Mouse (Mus musculus) heart, embryonic 12.5 days (tissue): ENCODE results near the gene Eid3. TPM values are rescaled to one million over a fixed set of nuclear protein-coding genes. Genes with fewer than 3 reads are reported as not detected.
A peak's percentile ranks its signal among the peaks of the same experiment; 100 is the strongest.

ENCODE experiments used
- ATAC-seq: fragments of 200-750 bp; cut with Nextera tagmentation; 2 replicates; pipeline ENCODE4 v1.8.0; 2017; ENCODE audit warnings: moderate TSS enrichment, moderate library complexity; ENCODE audit not compliant: insufficient number of reproducible peaks, low FRiP score
- H3K27ac ChIP-seq: fragments of 300-500 bp; sonication (generic); 2 replicates; pipeline ENCODE4 v1.5.1; 2016; ENCODE audit warnings: mild to moderate bottlenecking, moderate library complexity; ENCODE audit not compliant: poor library complexity, severe bottlenecking
- H3K27me3 ChIP-seq: fragments of 300-500 bp; sonication (generic); replicated peaks from 2 replicates; pipeline ENCODE4 v1.6.1; 2016; ENCODE audit warnings: mild to moderate bottlenecking, moderate library complexity
- H3K36me3 ChIP-seq: fragments of 300-500 bp; sonication (generic); 2 replicates; pipeline ENCODE4 v1.6.1; 2016; ENCODE audit warnings: mild to moderate bottlenecking, moderate library complexity
- H3K4me1 ChIP-seq: fragments of 300-500 bp; sonication (generic); replicated peaks from 2 replicates; pipeline ENCODE4 v1.6.1; 2016; ENCODE audit warnings: mild to moderate bottlenecking
- H3K4me2 ChIP-seq: fragments of 300-500 bp; sonication (generic); 2 replicates; pipeline ENCODE4 v1.6.1; 2016; ENCODE audit warnings: mild to moderate bottlenecking, moderate library complexity
- H3K4me3 ChIP-seq: fragments of 300-500 bp; sonication (generic); 2 replicates; pipeline ENCODE4 v1.5.1; 2016; ENCODE audit warnings: mild to moderate bottlenecking
- H3K9ac ChIP-seq: fragments of 300-500 bp; sonication (generic); 2 replicates; pipeline ENCODE4 v1.6.1; 2016; ENCODE audit warnings: mild to moderate bottlenecking, moderate library complexity
- H3K9me3 ChIP-seq: fragments of 300-500 bp; sonication (generic); replicated peaks from 2 replicates; pipeline ENCODE4 v1.6.1; 2016; ENCODE audit warnings: mild to moderate bottlenecking, moderate library complexity
- WGBS: fragments of 180-500 bp; shearing (Covaris S2); methylation state at CpG from one replicate; pipeline ENCODE4 v1.1.7; 2016; 5-methylcytosine and 5-hydroxymethylcytosine counted together
- polyA plus RNA-seq: library from polyadenylated mRNA; unstranded; fragments of >200 nt; fragmentation: Nextera tagmentation; extraction: Ambion mirVana; gene quantifications from 2 replicates; pipeline ENCODE4 v1.2.1, GENCODE M21; 2016

Eid3 gene
- polyA plus RNA-seq, 1 experiment from 2014 or later = 0.31 TPM

DNA sequence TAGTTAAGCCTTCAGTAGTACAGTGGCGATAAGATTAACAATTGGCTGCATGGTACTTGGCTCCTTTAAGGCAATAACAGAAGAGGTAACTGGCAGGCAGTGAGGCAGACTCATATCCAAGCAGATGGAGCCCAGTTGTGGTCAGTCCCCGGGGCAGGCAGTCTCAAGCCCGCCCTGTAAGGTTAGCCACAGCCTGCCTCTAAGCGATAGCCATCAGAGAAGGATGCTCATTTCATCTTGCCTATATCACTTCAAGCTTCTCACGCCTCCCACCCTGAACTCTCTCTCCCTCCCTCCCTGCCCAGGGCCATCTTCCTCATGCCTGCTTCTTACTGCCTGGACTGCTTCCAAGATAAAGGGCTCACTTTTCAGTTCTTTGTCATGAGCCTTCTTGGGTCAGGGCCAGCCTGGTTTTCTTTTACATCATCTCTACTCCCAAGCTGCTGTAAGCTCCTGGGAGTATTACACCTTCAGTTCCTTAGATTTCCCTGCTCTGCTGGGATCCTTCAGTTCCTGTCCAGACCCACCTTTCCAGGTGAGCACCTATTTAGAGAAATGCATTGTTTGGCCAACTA lies 3.2 kb upstream of the Eid3 start:
- Histone ChIP-seq H3K4me1 (peaks cover 45% of the 10 kb centered on the region), H3K36me3 (peaks cover 42% of the 10 kb centered on the region), H3K4me2 (no peak overlapping the region), H3K4me3 (no peak overlapping the region), H3K9me3 (no peaks in the 10 kb centered on the region), H3K27me3 (no peaks in the 10 kb centered on the region), H3K9ac (no peak overlapping the region), H3K27ac (no peak overlapping the region)
- WGBS = 62% methylated on average over 5 of the region's 5 CpGs
- ATAC-seq = no peak

DNA sequence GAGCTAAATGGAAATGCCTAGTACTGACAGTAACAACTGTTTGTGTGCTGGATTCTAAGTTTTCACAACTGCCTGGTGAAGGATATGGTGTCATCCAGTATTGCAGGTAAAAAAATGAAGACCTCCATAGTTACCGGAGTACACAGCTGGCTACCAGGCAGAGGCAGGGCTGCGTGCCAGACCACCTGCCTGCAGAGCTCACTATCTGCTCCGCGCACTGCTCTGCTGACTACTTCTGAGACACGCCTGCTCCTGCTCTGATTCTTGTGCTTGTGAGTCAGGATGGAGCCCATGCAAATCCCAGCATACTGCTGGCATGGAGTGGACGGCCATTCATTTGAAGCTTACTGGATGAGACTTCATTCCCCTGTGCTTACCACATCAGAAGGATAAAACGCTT lies 2.6 kb upstream of the Eid3 start:
- no peak overlapping the region for H3K9ac ChIP-seq
- peaks cover 45% of the 10 kb centered on the region for H3K36me3 ChIP-seq
- no peaks in the 10 kb centered on the region for H3K27me3 ChIP-seq
- no peaks in the 10 kb centered on the region for H3K9me3 ChIP-seq
- peaks cover 42% of the 10 kb centered on the region for H3K4me1 ChIP-seq
- H3K4me2 ChIP-seq = no peak overlapping the region
- WGBS = 73% methylated on average over 7 of the region's 7 CpGs
- no peak overlapping the region for H3K27ac ChIP-seq
- ATAC-seq = no peak
- H3K4me3 ChIP-seq = no peak overlapping the region

DNA sequence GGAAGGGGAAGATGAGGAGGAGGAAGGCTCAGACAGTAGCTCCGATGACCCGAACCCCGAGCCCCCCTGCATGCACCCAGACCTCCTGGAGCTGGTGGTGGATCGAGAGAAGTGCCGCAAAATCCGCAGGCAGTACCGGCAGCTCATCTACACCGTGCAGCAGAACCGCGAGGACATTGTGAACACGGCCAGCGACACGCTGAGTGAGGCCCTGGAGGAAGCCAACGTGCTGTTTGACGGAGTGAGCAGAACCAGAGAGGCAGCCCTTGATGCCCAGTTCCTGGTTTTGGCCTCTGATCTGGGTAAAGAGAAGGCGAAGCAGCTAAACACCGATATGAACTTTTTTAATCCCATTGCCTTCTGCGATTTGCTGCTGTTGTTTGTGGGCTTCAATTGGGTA lies 406 bp downstream of the Eid3 start:
- H3K27me3 ChIP-seq = no peaks in the 10 kb centered on the region
- H3K4me3 ChIP-seq = no peak overlapping the region
- H3K27ac ChIP-seq = no peak overlapping the region
- no peaks in the 10 kb centered on the region for H3K9me3 ChIP-seq
- peaks cover 59% of the 10 kb centered on the region for H3K36me3 ChIP-seq
- no peak overlapping the region for H3K9ac ChIP-seq
- WGBS = 91% methylated on average over 18 of the region's 18 CpGs
- H3K4me1 ChIP-seq = peaks cover 38% of the 10 kb centered on the region
- ATAC-seq = no peak
- no peak overlapping the region for H3K4me2 ChIP-seq

DNA sequence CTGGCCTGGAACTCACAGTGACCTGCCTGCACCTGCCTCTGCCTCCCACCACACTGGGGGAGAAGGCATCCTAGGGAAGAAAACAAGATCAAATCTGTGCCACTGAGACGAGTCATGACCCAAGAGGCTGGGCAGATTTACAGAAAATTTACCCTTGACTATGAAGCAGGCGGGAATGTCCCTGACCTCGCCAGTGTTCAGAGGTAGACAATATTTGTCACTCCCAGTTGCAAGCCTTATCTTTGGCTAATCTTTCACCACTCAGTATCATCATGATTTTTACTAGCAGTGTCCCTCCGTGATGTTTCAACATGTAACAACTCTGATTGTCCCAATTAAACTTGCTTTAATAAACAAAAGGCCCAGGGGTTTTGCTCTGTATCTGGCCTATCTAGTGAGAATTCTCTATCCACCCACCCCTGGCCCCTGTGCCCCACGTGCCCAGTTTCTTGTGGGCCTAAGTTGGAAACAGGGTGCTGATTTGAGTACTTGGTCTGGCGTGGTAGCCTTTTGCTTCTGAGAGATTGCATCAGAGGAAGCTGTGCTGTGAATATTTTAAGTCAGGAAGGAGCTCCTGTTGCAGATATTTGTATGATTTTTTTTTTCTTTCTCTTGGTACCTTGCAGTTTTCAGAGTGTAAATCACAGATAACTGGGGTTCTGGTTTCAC lies 2.1 kb downstream of the Eid3 start:
- no peak overlapping the region for H3K9ac ChIP-seq
- WGBS = 78% methylated on average over 6 of the region's 6 CpGs
- peaks cover 54% of the 10 kb centered on the region for H3K36me3 ChIP-seq

DNA sequence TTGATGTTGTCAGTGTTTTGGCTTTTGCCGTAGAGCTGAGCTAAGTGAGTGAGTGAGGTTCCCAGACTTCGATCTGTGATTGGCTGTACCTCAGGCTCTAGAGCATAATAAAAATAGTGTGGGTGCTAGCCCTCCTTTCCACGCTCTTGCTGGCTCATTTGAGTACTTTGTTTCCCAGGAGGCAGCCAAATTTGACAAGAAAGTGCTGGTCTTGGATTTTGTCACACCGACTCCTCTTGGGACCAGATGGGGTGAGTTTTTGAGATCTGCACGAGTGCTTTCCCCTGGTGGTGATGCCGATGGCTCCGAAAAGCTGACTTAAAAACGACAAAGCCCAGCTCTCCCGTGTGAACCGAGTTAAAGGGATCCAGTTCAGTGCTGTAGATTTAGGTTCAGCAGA lies 9.0 kb downstream of the Eid3 start:
- H3K4me1 ChIP-seq = peaks cover 28% of the 10 kb centered on the region
- 87% methylated on average over 10 of the region's 10 CpGs for WGBS
- no peak overlapping the region for H3K4me3 ChIP-seq
- H3K36me3 ChIP-seq = peaks cover 67% of the 10 kb centered on the region
- no peak overlapping the region for H3K27ac ChIP-seq
- H3K4me2 ChIP-seq = no peak overlapping the region
- ATAC-seq = no peak
- H3K27me3 ChIP-seq = no peaks in the 10 kb centered on the region
- H3K9ac ChIP-seq = no peak overlapping the region
- H3K9me3 ChIP-seq = no peaks in the 10 kb centered on the region

More for the DNA sequence above, 2.1 kb downstream of the Eid3 start:
- Histone ChIP-seq H3K4me3 (no peak overlapping the region), H3K4me1 (peaks cover 37% of the 10 kb centered on the region), H3K27me3 (no peaks in the 10 kb centered on the region), H3K27ac (no peak overlapping the region), H3K9me3 (no peaks in the 10 kb centered on the region), H3K4me2 (no peak overlapping the region)
- no peak for ATAC-seq

DNA sequence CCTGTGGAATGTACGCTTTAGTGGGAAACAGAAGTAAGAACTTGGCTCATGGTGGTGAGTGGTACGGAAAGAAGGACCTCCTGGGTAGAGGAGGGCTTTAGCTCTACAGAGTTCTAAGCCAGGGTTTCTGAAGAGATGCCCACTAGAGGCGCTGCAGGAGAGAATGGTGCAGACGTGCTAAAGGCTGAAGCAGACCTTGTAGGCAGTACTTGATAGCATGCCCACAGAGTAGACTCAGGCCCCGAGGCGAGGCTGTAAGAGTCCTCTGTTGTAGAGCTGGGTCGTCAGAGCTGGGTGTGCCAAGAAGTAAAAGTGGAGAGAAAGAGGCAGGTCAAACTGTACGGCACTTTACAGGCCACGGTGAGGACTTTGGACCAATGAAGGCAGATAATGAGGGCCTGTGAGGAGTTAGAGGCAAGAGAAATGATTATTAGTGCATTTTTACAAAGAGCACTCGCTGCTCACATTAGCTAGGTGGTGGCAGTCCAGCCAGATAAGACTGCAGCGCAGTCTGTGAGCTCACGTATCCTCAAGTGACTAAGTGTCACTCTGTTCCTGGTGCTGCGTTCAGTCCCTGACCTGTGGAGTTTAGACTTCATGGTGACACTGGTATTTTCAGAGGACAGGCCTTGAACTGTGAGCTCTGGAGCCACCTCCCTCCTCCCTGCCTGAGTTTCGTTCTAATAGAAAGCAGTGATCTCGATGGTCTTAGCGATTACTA lies 9.8 kb downstream of the Eid3 start:
- no peak overlapping the region for H3K9ac ChIP-seq
- no peak overlapping the region for H3K4me2 ChIP-seq
- H3K27me3 ChIP-seq = no peaks in the 10 kb centered on the region
- H3K27ac ChIP-seq = peak overlapping the region; percentile 23; the same call in 1 of the 2 replicates
- WGBS = 68% methylated on average over 16 of the region's 16 CpGs
- ATAC-seq = no peak
- H3K4me3 ChIP-seq = no peak overlapping the region
- H3K36me3 ChIP-seq = peaks cover 70% of the 10 kb centered on the region
- H3K9me3 ChIP-seq = no peaks in the 10 kb centered on the region
- H3K4me1 ChIP-seq = peaks cover 26% of the 10 kb centered on the region

DNA sequence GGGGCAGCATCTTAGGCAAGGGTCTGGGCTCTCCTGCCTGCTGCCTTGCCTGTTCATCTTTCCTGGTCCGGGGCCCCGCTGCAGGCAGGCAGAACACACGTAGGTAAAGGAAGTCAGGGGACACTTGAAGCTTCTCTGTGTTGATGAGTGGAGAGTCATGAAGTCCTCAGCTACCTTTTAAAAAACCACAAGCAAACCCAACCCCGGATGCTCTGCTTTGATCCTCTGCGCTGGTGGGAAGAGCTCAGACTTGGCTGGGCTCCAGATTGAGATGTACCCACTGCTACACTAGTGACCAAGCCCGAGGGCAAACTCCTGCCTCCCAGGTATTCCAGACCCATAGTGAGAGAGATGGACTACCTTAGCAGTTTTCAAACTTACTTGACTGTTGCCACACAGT lies 20.9 kb downstream of the Eid3 start:
- ATAC-seq = no peak
- Histone ChIP-seq H3K27me3 (no peaks in the 10 kb centered on the region), H3K9ac (no peak overlapping the region), H3K27ac (no peak overlapping the region), H3K9me3 (no peaks in the 10 kb centered on the region), H3K4me1 (peaks cover 27% of the 10 kb centered on the region), H3K4me2 (no peak overlapping the region), H3K36me3 (peaks cover 84% of the 10 kb centered on the region), H3K4me3 (no peak overlapping the region)
- WGBS = 94% methylated on average over 6 of the region's 6 CpGs

DNA sequence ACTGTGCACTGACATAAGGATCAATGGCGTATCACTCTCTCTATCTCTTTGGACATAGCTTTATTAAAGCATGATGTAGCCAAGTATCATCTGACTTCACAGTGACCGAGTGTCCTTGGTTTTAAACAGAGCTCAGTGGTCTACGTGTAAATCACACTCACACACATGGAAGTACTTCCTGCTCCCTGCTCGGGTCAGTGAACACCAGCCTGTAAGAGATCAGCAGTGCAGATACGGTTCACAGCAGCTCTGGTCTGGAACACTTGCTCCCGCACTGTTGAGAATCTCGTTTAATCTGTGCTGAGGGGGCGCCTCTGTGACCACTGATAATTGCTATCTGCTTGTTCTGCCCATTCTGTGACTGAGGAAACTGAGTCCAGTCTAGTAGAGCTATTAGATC lies 22.1 kb downstream of the Eid3 start:
- Histone ChIP-seq H3K27me3 (no peaks in the 10 kb centered on the region), H3K4me2 (no peak overlapping the region), H3K36me3 (peaks cover 83% of the 10 kb centered on the region), H3K9ac (no peak overlapping the region), H3K4me1 (peaks cover 34% of the 10 kb centered on the region), H3K9me3 (no peaks in the 10 kb centered on the region), H3K4me3 (no peak overlapping the region), H3K27ac (peak overlapping the region; percentile 76)
- no peak for ATAC-seq
- 67% methylated on average over 8 of the region's 8 CpGs for WGBS

DNA sequence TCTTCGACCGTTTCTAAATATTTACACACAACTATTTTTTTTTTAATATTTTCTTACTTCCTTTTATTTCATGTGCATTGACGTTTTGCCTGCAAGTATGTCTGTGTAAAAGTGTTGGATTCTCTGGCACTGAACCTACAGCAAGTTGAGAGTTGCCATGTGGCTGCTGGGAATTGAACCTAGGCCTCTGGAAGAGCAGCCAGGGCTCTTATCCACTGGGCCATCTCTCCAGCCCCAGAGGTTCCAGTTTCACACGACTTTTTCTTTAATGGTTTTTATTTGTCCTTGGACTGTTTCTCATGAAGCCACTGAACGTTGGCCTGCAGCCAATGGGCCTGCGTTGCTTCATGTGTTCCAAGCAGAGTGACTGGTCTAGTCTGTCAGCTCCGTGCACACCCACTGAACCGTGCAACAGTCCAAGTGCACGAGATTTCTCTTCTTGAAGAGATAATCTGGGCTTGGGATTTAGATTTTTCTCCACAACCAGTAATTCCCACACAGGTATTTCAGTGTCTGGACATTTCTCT lies 23.1 kb downstream of the Eid3 start:
- Histone ChIP-seq H3K36me3 (peaks cover 79% of the 10 kb centered on the region), H3K4me1 (peaks cover 38% of the 10 kb centered on the region), H3K9ac (no peak overlapping the region), H3K4me2 (no peak overlapping the region), H3K27me3 (no peaks in the 10 kb centered on the region), H3K9me3 (no peaks in the 10 kb centered on the region), H3K4me3 (no peak overlapping the region), H3K27ac (peak overlapping the region; percentile 76)
- 46% methylated on average over 9 of the region's 9 CpGs for WGBS
- peak; percentile 82 for ATAC-seq

DNA sequence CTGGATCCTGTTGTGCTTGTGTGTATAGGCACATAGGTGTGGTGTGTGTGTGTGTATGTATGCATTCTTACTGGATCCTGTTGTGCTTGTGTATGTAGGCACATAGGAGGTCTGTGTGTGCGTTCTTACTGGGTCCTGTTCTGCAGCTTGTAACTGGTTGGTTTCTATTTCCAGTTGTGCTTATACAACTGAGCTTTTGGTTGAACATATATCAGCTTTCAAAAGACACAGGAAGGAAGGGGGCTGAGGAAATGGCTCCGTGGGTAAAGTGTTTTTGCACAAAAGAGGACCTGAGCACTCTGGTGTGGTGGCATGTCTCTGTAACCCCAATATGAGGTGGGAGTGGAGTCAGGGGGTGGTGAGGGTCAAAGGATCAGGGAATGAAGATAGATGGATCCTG lies 24.5 kb downstream of the Eid3 start:
- Histone ChIP-seq H3K4me2 (no peak overlapping the region), H3K36me3 (peaks cover 80% of the 10 kb centered on the region), H3K9me3 (no peaks in the 10 kb centered on the region), H3K4me1 (peaks cover 47% of the 10 kb centered on the region), H3K4me3 (no peak overlapping the region), H3K9ac (no peak overlapping the region), H3K27me3 (no peaks in the 10 kb centered on the region), H3K27ac (no peak overlapping the region)
- WGBS = 68% methylated on average over 2 of the region's 2 CpGs
- ATAC-seq = no peak

DNA sequence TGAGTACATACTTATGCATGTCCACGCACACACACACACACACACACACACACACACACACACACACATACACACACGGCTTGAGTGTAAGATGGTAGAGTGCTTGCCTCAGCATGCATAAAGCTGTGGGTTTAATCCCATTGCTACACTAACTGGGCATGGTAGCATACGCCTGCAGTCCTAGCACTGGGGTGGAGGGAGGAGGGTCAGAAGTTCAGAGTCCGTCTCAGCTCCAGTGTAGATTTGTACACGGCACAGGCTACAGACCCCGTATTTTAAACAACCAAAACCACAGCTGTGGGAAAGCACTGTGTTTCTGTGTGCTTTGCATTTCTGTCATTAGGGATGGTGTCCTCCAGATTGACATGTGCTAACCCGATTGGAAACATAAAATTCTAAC lies 25.0 kb downstream of the Eid3 start:
- 77% methylated on average over 7 of the region's 7 CpGs for WGBS
- Histone ChIP-seq H3K9ac (no peak overlapping the region), H3K4me3 (no peak overlapping the region), H3K9me3 (no peaks in the 10 kb centered on the region), H3K4me2 (no peak overlapping the region), H3K36me3 (peaks cover 80% of the 10 kb centered on the region), H3K27me3 (no peaks in the 10 kb centered on the region), H3K4me1 (peaks cover 47% of the 10 kb centered on the region), H3K27ac (no peak overlapping the region)
- no peak for ATAC-seq
